Mouse (Mus musculus) limb, embryonic 11.5 days (tissue): ENCODE data around the gene Serpine1. TPM values are rescaled to one million over a fixed set of nuclear protein-coding genes. Genes with fewer than 3 reads are reported as not detected.

ENCODE experiments used
- ATAC-seq: fragments of 200-750 bp; cut with Nextera tagmentation; 2 replicates; pipeline ENCODE4 v1.8.0; 2017; ENCODE audit warnings: low read depth; ENCODE audit not compliant: insufficient number of reproducible peaks, low FRiP score, low TSS enrichment
- DNase-seq: peaks from one replicate; pipeline ENCODE4 v3.0.0-alpha.2; 2015; ENCODE audit warnings: low spot score
- H3K27ac ChIP-seq: fragments of 300-500 bp; sonication (generic); replicated peaks from 2 replicates; pipeline ENCODE4 v1.5.1; 2014; ENCODE audit warnings: low read depth, mild to moderate bottlenecking, low read length
- H3K27me3 ChIP-seq: fragments of 300-500 bp; sonication (generic); 2 replicates; pipeline ENCODE4 v1.6.1; 2014; ENCODE audit warnings: mild to moderate bottlenecking, low read length, mixed read lengths; ENCODE audit not compliant: control insufficient read depth, insufficient read depth
- H3K36me3 ChIP-seq: fragments of 300-500 bp; sonication (generic); 2 replicates; pipeline ENCODE4 v1.6.1; 2014; ENCODE audit warnings: mild to moderate bottlenecking, low read length, moderate library complexity, mixed read lengths; ENCODE audit not compliant: control insufficient read depth, insufficient read depth
- H3K4me1 ChIP-seq: fragments of 300-500 bp; sonication (generic); 2 replicates; pipeline ENCODE4 v1.6.1; 2014; ENCODE audit warnings: low read length, mixed read lengths; ENCODE audit not compliant: control insufficient read depth, insufficient read depth
- H3K4me2 ChIP-seq: fragments of 300-500 bp; sonication (generic); 2 replicates; pipeline ENCODE4 v1.6.1; 2014; ENCODE audit warnings: low read depth, mild to moderate bottlenecking, moderate library complexity; ENCODE audit not compliant: severe bottlenecking
- H3K4me3 ChIP-seq: fragments of 300-500 bp; sonication (generic); 2 replicates; pipeline ENCODE4 v1.5.1; 2014; ENCODE audit warnings: low read depth, low read length
- H3K9ac ChIP-seq: fragments of 300-500 bp; sonication (generic); 2 replicates; pipeline ENCODE4 v1.6.1; 2014; ENCODE audit warnings: mild to moderate bottlenecking, low read length
- H3K9me3 ChIP-seq: fragments of 300-500 bp; sonication (generic); 2 replicates; pipeline ENCODE4 v1.6.1; 2016; ENCODE audit warnings: low read length; ENCODE audit not compliant: control insufficient read depth
- WGBS: fragments of 180-500 bp; shearing (Covaris S2); extraction: QIAGEN DNeasy Blood & Tissue Kit; methylation state at CpG from one replicate; pipeline ENCODE4 v1.1.7; 2014; 5-methylcytosine and 5-hydroxymethylcytosine counted together
- polyA plus RNA-seq: library from polyadenylated mRNA; unstranded; fragments of >200 nt; fragmentation: Nextera tagmentation; extraction: Ambion mirVana; gene quantifications from 2 replicates; pipeline ENCODE4 v1.2.1, GENCODE M21; 2014

Gene Serpine1
- polyA plus RNA-seq, 1 experiment from 2014 or later, result 0.52 TPM

GRCm38 (mm10) chr5:137076191-137076930 is 4.3 kb upstream of the Serpine1 start:
- Histone ChIP-seq H3K27me3 (no peaks in the 10 kb centered on the region), H3K9ac (no peak overlapping the region), H3K36me3 (no peaks in the 10 kb centered on the region), H3K4me1 (peaks cover 7% of the 10 kb centered on the region), H3K4me3 (no peak overlapping the region), H3K4me2 (no peak overlapping the region), H3K9me3 (no peaks in the 10 kb centered on the region), H3K27ac (no peak overlapping the region)
- ATAC-seq (no peak), DNase-seq (no peak)
- WGBS, result 54% methylated on average over 12 of the region's 12 CpGs

- WGBS, result 69% methylated on average over 6 of the region's 6 CpGs
- DNase-seq (no peak), ATAC-seq (no peak)
- Histone ChIP-seq H3K9ac (no peak overlapping the region), H3K4me1 (peaks cover 7% of the 10 kb centered on the region), H3K4me3 (no peak overlapping the region), H3K27me3 (no peaks in the 10 kb centered on the region), H3K9me3 (no peaks in the 10 kb centered on the region), H3K4me2 (no peak overlapping the region), H3K36me3 (no peaks in the 10 kb centered on the region), H3K27ac (no peak overlapping the region)
Observed at GRCm38 (mm10) chr5:137075726-137076125, 3.7 kb upstream of the Serpine1 start.

- Histone ChIP-seq H3K36me3 (no peaks in the 10 kb centered on the region), H3K4me1 (peaks cover 7% of the 10 kb centered on the region), H3K27ac (no peak overlapping the region), H3K9me3 (no peaks in the 10 kb centered on the region), H3K9ac (no peak overlapping the region; the same call in 1 of the 2 replicates), H3K4me3 (no peak overlapping the region), H3K27me3 (no peaks in the 10 kb centered on the region), H3K4me2 (no peak overlapping the region)
- DNase-seq (no peak), ATAC-seq (no peak)
- WGBS, result 36% methylated on average over 6 of the region's 6 CpGs
Observed at GRCm38 (mm10) chr5:137074191-137074651, 2.2 kb upstream of the Serpine1 start.

GRCm38 (mm10) chr5:137073141-137073540 is 1.1 kb upstream of the Serpine1 start:
- WGBS, result 93% methylated on average over 8 of the region's 8 CpGs
- Histone ChIP-seq H3K4me3 (no peak overlapping the region), H3K27ac (no peak overlapping the region), H3K27me3 (no peaks in the 10 kb centered on the region), H3K9ac (no peak overlapping the region), H3K4me2 (no peak overlapping the region), H3K9me3 (no peaks in the 10 kb centered on the region), H3K36me3 (no peaks in the 10 kb centered on the region), H3K4me1 (peaks cover 7% of the 10 kb centered on the region)
- ATAC-seq (no peak), DNase-seq (no peak)

GRCm38 (mm10) chr5:137070881-137071605 is 1.0 kb downstream of the Serpine1 start:
- 85% methylated on average over 19 of the region's 19 CpGs for WGBS
- no peak overlapping the region for H3K4me3 ChIP-seq
- H3K9me3 ChIP-seq, result no peaks in the 10 kb centered on the region; the same call in 1 of the 2 replicates
- H3K4me2 ChIP-seq, result no peak overlapping the region
- H3K27ac ChIP-seq, result no peak overlapping the region
- ATAC-seq (no peak), DNase-seq (no peak)
- H3K36me3 ChIP-seq, result no peaks in the 10 kb centered on the region
- peaks cover 7% of the 10 kb centered on the region for H3K4me1 ChIP-seq
- no peak overlapping the region for H3K9ac ChIP-seq
- no peaks in the 10 kb centered on the region for H3K27me3 ChIP-seq

GRCm38 (mm10) chr5:137068711-137069110 is 3.4 kb downstream of the Serpine1 start:
- no peak overlapping the region for H3K4me2 ChIP-seq
- H3K27ac ChIP-seq, result no peak overlapping the region
- H3K9me3 ChIP-seq, result no peaks in the 10 kb centered on the region; the same call in 1 of the 2 replicates
- H3K9ac ChIP-seq, result no peak overlapping the region
- H3K4me3 ChIP-seq, result no peak overlapping the region
- no peak for ATAC-seq
- H3K4me1 ChIP-seq, result peaks cover 7% of the 10 kb centered on the region
- H3K36me3 ChIP-seq, result no peaks in the 10 kb centered on the region
- 75% methylated on average over 4 of the region's 4 CpGs for WGBS
- no peak for DNase-seq
- no peaks in the 10 kb centered on the region for H3K27me3 ChIP-seq

GRCm38 (mm10) chr5:137065923-137066322 is 6.1 kb downstream of the Serpine1 start:
- H3K9me3 ChIP-seq, result no peaks in the 10 kb centered on the region; the same call in 1 of the 2 replicates
- H3K27ac ChIP-seq, result no peak overlapping the region
- ATAC-seq (no peak), DNase-seq (no peak)
- H3K4me3 ChIP-seq, result no peak overlapping the region
- H3K36me3 ChIP-seq, result no peaks in the 10 kb centered on the region
- H3K4me2 ChIP-seq, result no peak overlapping the region
- H3K4me1 ChIP-seq, result no peaks in the 10 kb centered on the region
- no peaks in the 10 kb centered on the region for H3K27me3 ChIP-seq
- WGBS, result 71% methylated on average over 8 of the region's 8 CpGs
- H3K9ac ChIP-seq, result no peak overlapping the region

GRCm38 (mm10) chr5:137065454-137065853 is 6.6 kb downstream of the Serpine1 start:
- WGBS, result 76% methylated on average over 6 of the region's 6 CpGs
- H3K9me3 ChIP-seq, result no peaks in the 10 kb centered on the region; the same call in 1 of the 2 replicates
- no peak for DNase-seq

More at GRCm38 (mm10) chr5:137065454-137065853, 6.6 kb downstream of the Serpine1 start:
- no peak overlapping the region for H3K4me2 ChIP-seq
- no peaks in the 10 kb centered on the region for H3K27me3 ChIP-seq
- H3K27ac ChIP-seq, result no peak overlapping the region
- no peak overlapping the region for H3K9ac ChIP-seq
- no peak for ATAC-seq
- H3K36me3 ChIP-seq, result no peaks in the 10 kb centered on the region
- no peak overlapping the region for H3K4me3 ChIP-seq
- H3K4me1 ChIP-seq, result no peaks in the 10 kb centered on the region
